Mouse (Mus musculus): Measurements from ENCODE around the gene Ifnar1. TPM values are rescaled to one million over a fixed set of nuclear protein-coding genes. Genes with fewer than 3 reads are reported as not detected.
A peak's percentile ranks its signal among the peaks of the same experiment; 100 is the strongest.

The Ifnar1 gene
- polyA plus RNA-seq, 1 experiment from 2014 or later, result 32.6 TPM

- Histone ChIP-seq H3K9ac (ENCODE audit: low read depth, low read length) (no peak overlapping the region), H3K36me3 (ENCODE audit: control insufficient read depth, insufficient read depth, low read length) (no peaks in the 10 kb centered on the region), H3K9me3 (ENCODE audit: control insufficient read depth, low read length) (no peaks in the 10 kb centered on the region), H3K4me1 (replicated peaks; ENCODE audit: control insufficient read depth, insufficient read depth, low read length) (no peaks in the 10 kb centered on the region; the same call in 1 of the 2 replicates), H3K27ac (ENCODE audit: low read depth, low read length) (no peak overlapping the region), H3K27me3 (replicated peaks; ENCODE audit: control insufficient read depth, insufficient read depth, low read length) (no peaks in the 10 kb centered on the region), H3K4me3 (ENCODE audit: low read depth, low read length) (no peak overlapping the region), H3K4me2 (no peak overlapping the region)
- DNase-seq (ENCODE audit: low spot score), result no peak
- ATAC-seq (replicated peaks; ENCODE audit: low FRiP score), result no peak
Observed at GRCm38 (mm10) chr16:91480517-91480916, 4.5 kb upstream of the Ifnar1 start.

- peak overlapping the region; percentile 65 for H3K9ac ChIP-seq (ENCODE audit: low read depth, low read length)
- 50% methylated on average over 17 of the region's 17 CpGs for WGBS
- peaks cover 8% of the 10 kb centered on the region for H3K4me1 ChIP-seq (replicated peaks; ENCODE audit: control insufficient read depth, insufficient read depth, low read length)
- H3K9me3 ChIP-seq (ENCODE audit: control insufficient read depth, low read length), result no peaks in the 10 kb centered on the region
- DNase-seq (ENCODE audit: low spot score) (no peak), ATAC-seq (replicated peaks; ENCODE audit: low FRiP score) (peak; percentile 24; the same call in 1 of the 2 replicates)
- H3K27ac ChIP-seq (ENCODE audit: low read depth, low read length), result peak overlapping the region; percentile 98
- peaks cover 5% of the 10 kb centered on the region; the same call in 1 of the 2 replicates for H3K36me3 ChIP-seq (ENCODE audit: control insufficient read depth, insufficient read depth, low read length)
- H3K27me3 ChIP-seq (replicated peaks; ENCODE audit: control insufficient read depth, insufficient read depth, low read length), result no peaks in the 10 kb centered on the region
- H3K4me3 ChIP-seq (ENCODE audit: low read depth, low read length), result peak overlapping the region; percentile 93
- peak overlapping the region; percentile 71 for H3K4me2 ChIP-seq
Observed at GRCm38 (mm10) chr16:91484387-91484786, 651 bp upstream of the Ifnar1 start.

GRCm38 (mm10) chr16:91485841-91486240, 803 bp downstream of the Ifnar1 start:
- Histone ChIP-seq H3K36me3 (ENCODE audit: control insufficient read depth, insufficient read depth, low read length) (peaks cover 18% of the 10 kb centered on the region), H3K9me3 (ENCODE audit: control insufficient read depth, low read length) (no peaks in the 10 kb centered on the region), H3K27ac (ENCODE audit: low read depth, low read length) (peak overlapping the region; percentile 98), H3K27me3 (replicated peaks; ENCODE audit: control insufficient read depth, insufficient read depth, low read length) (no peaks in the 10 kb centered on the region), H3K4me1 (replicated peaks; ENCODE audit: control insufficient read depth, insufficient read depth, low read length) (peaks cover 8% of the 10 kb centered on the region), H3K9ac (ENCODE audit: low read depth, low read length) (peak overlapping the region; percentile 88), H3K4me2 (peak overlapping the region; percentile 71), H3K4me3 (ENCODE audit: low read depth, low read length) (peak overlapping the region; percentile 93)
- WGBS, result 35% methylated on average over 5 of the region's 5 CpGs
- DNase-seq (ENCODE audit: low spot score), result no peak
- ATAC-seq (replicated peaks; ENCODE audit: low FRiP score), result no peak

- H3K9ac ChIP-seq (ENCODE audit: low read depth, low read length), result no peak overlapping the region
- no peak overlapping the region for H3K4me2 ChIP-seq
- H3K9me3 ChIP-seq (ENCODE audit: control insufficient read depth, low read length), result no peaks in the 10 kb centered on the region
- DNase-seq (ENCODE audit: low spot score) (no peak), ATAC-seq (replicated peaks; ENCODE audit: low FRiP score) (no peak)
- H3K27ac ChIP-seq (ENCODE audit: low read depth, low read length), result peak overlapping the region; percentile 25; the same call in 1 of the 2 replicates
- peaks cover 8% of the 10 kb centered on the region for H3K4me1 ChIP-seq (replicated peaks; ENCODE audit: control insufficient read depth, insufficient read depth, low read length)
- H3K27me3 ChIP-seq (replicated peaks; ENCODE audit: control insufficient read depth, insufficient read depth, low read length), result no peaks in the 10 kb centered on the region
- no peak overlapping the region for H3K4me3 ChIP-seq (ENCODE audit: low read depth, low read length)
- WGBS, result 88% methylated on average over 2 of the region's 2 CpGs
- H3K36me3 ChIP-seq (ENCODE audit: control insufficient read depth, insufficient read depth, low read length), result peaks cover 24% of the 10 kb centered on the region
Observed at GRCm38 (mm10) chr16:91488066-91488465, 3.0 kb downstream of the Ifnar1 start.

GRCm38 (mm10) chr16:91490897-91491296, 5.9 kb downstream of the Ifnar1 start:
- DNase-seq (ENCODE audit: low spot score), result no peak
- H3K36me3 ChIP-seq (ENCODE audit: control insufficient read depth, insufficient read depth, low read length), result peaks cover 32% of the 10 kb centered on the region

GRCm38 (mm10) chr16:91491473-91491872, 6.4 kb downstream of the Ifnar1 start:
- Histone ChIP-seq H3K27me3 (replicated peaks; ENCODE audit: control insufficient read depth, insufficient read depth, low read length) (no peaks in the 10 kb centered on the region), H3K27ac (ENCODE audit: low read depth, low read length) (no peak overlapping the region), H3K9me3 (ENCODE audit: control insufficient read depth, low read length) (no peaks in the 10 kb centered on the region), H3K4me1 (replicated peaks; ENCODE audit: control insufficient read depth, insufficient read depth, low read length) (peaks cover 5% of the 10 kb centered on the region; the same call in 1 of the 2 replicates), H3K9ac (ENCODE audit: low read depth, low read length) (no peak overlapping the region), H3K36me3 (ENCODE audit: control insufficient read depth, insufficient read depth, low read length) (peaks cover 38% of the 10 kb centered on the region), H3K4me3 (ENCODE audit: low read depth, low read length) (no peak overlapping the region), H3K4me2 (no peak overlapping the region)
- 92% methylated on average over 3 of the region's 3 CpGs for WGBS
- DNase-seq (ENCODE audit: low spot score), result no peak
- no peak for ATAC-seq (replicated peaks; ENCODE audit: low FRiP score)

More at GRCm38 (mm10) chr16:91490897-91491296, 5.9 kb downstream of the Ifnar1 start:
- WGBS, result 62% methylated on average over 4 of the region's 4 CpGs
- peaks cover 7% of the 10 kb centered on the region for H3K4me1 ChIP-seq (replicated peaks; ENCODE audit: control insufficient read depth, insufficient read depth, low read length)
- no peak overlapping the region for H3K27ac ChIP-seq (ENCODE audit: low read depth, low read length)
- H3K4me3 ChIP-seq (ENCODE audit: low read depth, low read length), result no peak overlapping the region
- H3K9ac ChIP-seq (ENCODE audit: low read depth, low read length), result no peak overlapping the region
- H3K4me2 ChIP-seq, result no peak overlapping the region
- H3K27me3 ChIP-seq (replicated peaks; ENCODE audit: control insufficient read depth, insufficient read depth, low read length), result no peaks in the 10 kb centered on the region
- no peaks in the 10 kb centered on the region for H3K9me3 ChIP-seq (ENCODE audit: control insufficient read depth, low read length)
- no peak for ATAC-seq (replicated peaks; ENCODE audit: low FRiP score)

GRCm38 (mm10) chr16:91495501-91495900, 10.5 kb downstream of the Ifnar1 start:
- no peak for ATAC-seq (replicated peaks; ENCODE audit: low FRiP score)
- Histone ChIP-seq H3K36me3 (ENCODE audit: control insufficient read depth, insufficient read depth, low read length) (peaks cover 34% of the 10 kb centered on the region), H3K27ac (ENCODE audit: low read depth, low read length) (no peak overlapping the region), H3K9me3 (ENCODE audit: control insufficient read depth, low read length) (no peaks in the 10 kb centered on the region), H3K4me2 (no peak overlapping the region), H3K9ac (ENCODE audit: low read depth, low read length) (no peak overlapping the region), H3K4me3 (ENCODE audit: low read depth, low read length) (no peak overlapping the region), H3K4me1 (replicated peaks; ENCODE audit: control insufficient read depth, insufficient read depth, low read length) (no peaks in the 10 kb centered on the region), H3K27me3 (replicated peaks; ENCODE audit: control insufficient read depth, insufficient read depth, low read length) (no peaks in the 10 kb centered on the region)
- DNase-seq (ENCODE audit: low spot score), result no peak
- WGBS, result 94% methylated on average over 4 of the region's 4 CpGs

- ATAC-seq (replicated peaks; ENCODE audit: low FRiP score) (no peak), DNase-seq (ENCODE audit: low spot score) (no peak)
- no peak overlapping the region for H3K27ac ChIP-seq (ENCODE audit: low read depth, low read length)
- H3K9ac ChIP-seq (ENCODE audit: low read depth, low read length), result no peak overlapping the region
- peaks cover 30% of the 10 kb centered on the region for H3K36me3 ChIP-seq (ENCODE audit: control insufficient read depth, insufficient read depth, low read length)
- no peaks in the 10 kb centered on the region for H3K9me3 ChIP-seq (ENCODE audit: control insufficient read depth, low read length)
- no peak overlapping the region for H3K4me2 ChIP-seq
- no peaks in the 10 kb centered on the region for H3K4me1 ChIP-seq (replicated peaks; ENCODE audit: control insufficient read depth, insufficient read depth, low read length)
- no peaks in the 10 kb centered on the region for H3K27me3 ChIP-seq (replicated peaks; ENCODE audit: control insufficient read depth, insufficient read depth, low read length)
- no peak overlapping the region for H3K4me3 ChIP-seq (ENCODE audit: low read depth, low read length)
- WGBS, result 91% methylated on average over 17 of the region's 17 CpGs
Observed at GRCm38 (mm10) chr16:91496206-91496605, 11.2 kb downstream of the Ifnar1 start.

GRCm38 (mm10) chr16:91496766-91497165, 11.7 kb downstream of the Ifnar1 start:
- no peak overlapping the region for H3K9ac ChIP-seq (ENCODE audit: low read depth, low read length)
- DNase-seq (ENCODE audit: low spot score), result no peak
- H3K9me3 ChIP-seq (ENCODE audit: control insufficient read depth, low read length), result no peaks in the 10 kb centered on the region
- no peak overlapping the region for H3K27ac ChIP-seq (ENCODE audit: low read depth, low read length)
- H3K4me3 ChIP-seq (ENCODE audit: low read depth, low read length), result no peak overlapping the region
- H3K36me3 ChIP-seq (ENCODE audit: control insufficient read depth, insufficient read depth, low read length), result peaks cover 33% of the 10 kb centered on the region
- H3K27me3 ChIP-seq (replicated peaks; ENCODE audit: control insufficient read depth, insufficient read depth, low read length), result no peaks in the 10 kb centered on the region
- 89% methylated on average over 3 of the region's 3 CpGs for WGBS
- no peak for ATAC-seq (replicated peaks; ENCODE audit: low FRiP score)
- no peak overlapping the region for H3K4me2 ChIP-seq
- H3K4me1 ChIP-seq (replicated peaks; ENCODE audit: control insufficient read depth, insufficient read depth, low read length), result no peaks in the 10 kb centered on the region
